Mouse (Mus musculus): ENCODE measurements around the gene Pemt.

GRCm38 (mm10) chr11:59971691-59972090 is 74.6 kb downstream of the Pemt start:
- TF ChIP-seq CTCF (IDR thresholded peaks at IDR 0.05; ENCODE audit: low read depth) (no peak), EP300 (optimal IDR thresholded peaks at IDR 0.05) (no peak)
